Mouse (Mus musculus): ENCODE measurements at regions not wholly inside any gene's neighbourhood (a gene's known extent, or its start where the extent isn't known, plus 50 kb on each side); places are given as distances from the start of the nearest gene placed in this dataset.
"Not testable (repeated sequence)": the region's sequence is repeated elsewhere in the genome, so short reads cannot be mapped to it uniquely, and the experiment has no call there.

DNA sequence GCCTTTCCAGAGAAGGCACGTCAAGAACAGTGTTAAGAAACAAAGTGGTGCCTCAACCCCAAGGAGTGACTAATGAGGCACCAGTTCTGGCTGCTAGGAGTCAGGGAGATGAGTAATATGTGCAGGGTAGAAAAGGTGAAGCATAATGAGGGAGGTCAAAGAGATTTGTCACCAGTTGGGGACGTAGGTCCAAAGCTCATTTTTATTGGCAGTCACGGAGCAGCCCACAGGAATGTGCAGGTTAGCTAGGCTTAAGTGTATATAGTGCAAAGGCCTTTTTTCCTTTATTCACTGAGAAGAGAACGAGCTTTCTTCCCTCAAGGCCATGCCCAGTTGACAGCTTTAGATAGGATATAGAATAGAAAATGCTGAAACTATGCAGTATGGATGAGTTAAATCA is 261.8 kb downstream of the Rad51ap2 start:
- no peak overlapping the region for H3K27ac ChIP-seq
- no peaks in the 10 kb centered on the region for H3K9me3 ChIP-seq
- H3K27me3 ChIP-seq, result no peaks in the 10 kb centered on the region
- H3K4me3 ChIP-seq, result no peak overlapping the region
- no peaks in the 10 kb centered on the region for H3K4me1 ChIP-seq
- H3K4me2 ChIP-seq, result no peak overlapping the region
- ATAC-seq (ENCODE audit: borderline replicate concordance, extremely low read depth, low FRiP score, low TSS enrichment), result no peak
- no peak overlapping the region for H3K9ac ChIP-seq
- 58% methylated on average over 4 of the region's 4 CpGs for WGBS
- no peaks in the 10 kb centered on the region for H3K36me3 ChIP-seq

DNA sequence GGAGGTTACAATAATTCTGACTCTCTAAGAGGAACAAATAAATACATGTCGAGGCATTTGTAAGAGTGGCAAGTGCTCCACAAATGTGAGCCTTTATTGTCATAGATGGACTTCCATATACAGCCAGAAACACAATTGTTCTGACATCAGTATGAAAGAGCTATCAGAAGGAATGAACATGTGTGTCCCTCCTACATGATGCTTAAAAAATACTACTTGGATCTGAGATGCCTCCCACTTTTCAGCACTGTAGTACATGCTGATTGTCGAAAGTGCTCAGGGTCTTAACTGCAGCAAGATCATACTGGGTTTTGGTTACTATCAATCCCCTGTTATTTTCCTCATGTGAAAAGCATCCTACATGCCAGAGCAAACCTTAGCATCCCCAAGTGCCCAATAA is 295.6 kb downstream of the Rad51ap2 start:
- no peaks in the 10 kb centered on the region for H3K4me1 ChIP-seq
- no peaks in the 10 kb centered on the region for H3K27me3 ChIP-seq
- H3K4me3 ChIP-seq, result no peak overlapping the region
- no peaks in the 10 kb centered on the region for H3K36me3 ChIP-seq
- H3K9ac ChIP-seq, result no peak overlapping the region
- ATAC-seq (ENCODE audit: borderline replicate concordance, extremely low read depth, low FRiP score, low TSS enrichment), result no peak
- no peak overlapping the region for H3K27ac ChIP-seq
- WGBS, result 73% methylated on average over 2 of the region's 2 CpGs
- no peaks in the 10 kb centered on the region for H3K9me3 ChIP-seq
- no peak overlapping the region for H3K4me2 ChIP-seq

DNA sequence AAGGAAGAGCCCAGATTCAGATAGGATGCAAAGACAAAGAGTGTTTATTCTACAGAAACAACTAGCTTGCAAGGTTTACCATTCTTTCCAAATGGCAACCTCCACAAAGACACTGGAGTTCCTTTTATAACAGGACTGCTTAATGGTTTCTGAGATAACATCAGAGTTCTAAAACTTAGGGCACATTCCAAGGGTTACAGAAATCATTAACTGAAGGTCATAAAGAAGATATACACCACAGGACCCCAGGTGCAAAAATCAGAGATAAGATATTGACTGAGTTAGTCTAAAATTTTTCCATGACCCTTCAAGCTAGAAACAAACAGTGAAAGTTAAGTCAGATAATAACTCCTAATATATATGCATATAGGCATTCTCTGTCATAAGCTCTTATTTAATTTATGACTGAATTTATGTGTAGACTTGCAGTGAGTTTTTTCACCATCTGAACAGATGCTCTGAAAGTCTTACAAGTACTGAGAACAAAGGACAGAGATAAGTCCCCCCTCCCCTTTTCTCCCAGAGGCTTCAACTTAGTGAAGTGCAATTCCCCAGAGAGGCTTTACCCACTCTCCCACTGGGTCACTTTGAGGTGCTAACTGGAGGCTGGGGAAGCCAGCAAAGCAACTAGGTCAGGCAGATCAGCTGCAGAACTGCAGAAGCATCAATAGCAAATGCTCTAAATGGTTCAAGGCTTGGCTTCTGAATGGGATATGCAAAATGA is 298.5 kb downstream of the Rad51ap2 start:
- Histone ChIP-seq H3K9ac (no peak overlapping the region), H3K27me3 (no peaks in the 10 kb centered on the region), H3K4me2 (no peak overlapping the region), H3K4me1 (no peaks in the 10 kb centered on the region), H3K27ac (no peak overlapping the region), H3K9me3 (no peaks in the 10 kb centered on the region), H3K36me3 (no peaks in the 10 kb centered on the region), H3K4me3 (no peak overlapping the region)
- no peak for ATAC-seq (ENCODE audit: borderline replicate concordance, extremely low read depth, low FRiP score, low TSS enrichment)

DNA sequence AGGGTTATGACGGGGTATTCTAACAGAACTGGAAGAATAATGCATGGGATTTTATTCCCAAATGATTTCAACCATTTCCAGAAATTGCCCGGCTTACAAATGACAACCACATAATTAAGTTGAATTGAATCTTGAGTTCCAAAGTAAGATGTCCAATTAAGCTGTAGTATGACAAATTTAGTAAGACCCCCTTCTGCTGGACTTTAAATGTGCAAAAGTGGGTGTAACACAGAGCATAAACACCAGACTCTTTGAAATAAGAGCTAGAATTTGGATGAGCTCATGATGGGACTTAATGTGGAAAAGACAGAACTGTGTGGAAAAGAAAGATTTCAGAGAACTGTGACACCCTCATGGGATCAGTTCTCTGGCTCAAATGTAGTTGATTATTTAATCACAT is 346.4 kb downstream of the Rad51ap2 start:
- Histone ChIP-seq H3K27ac (no peak overlapping the region), H3K4me1 (no peaks in the 10 kb centered on the region), H3K4me3 (no peak overlapping the region), H3K9ac (no peak overlapping the region), H3K9me3 (no peaks in the 10 kb centered on the region), H3K4me2 (no peak overlapping the region), H3K36me3 (no peaks in the 10 kb centered on the region), H3K27me3 (no peaks in the 10 kb centered on the region)
- ATAC-seq (ENCODE audit: borderline replicate concordance, extremely low read depth, low FRiP score, low TSS enrichment), result no peak
- WGBS, result 70% methylated on average over 2 of the region's 2 CpGs

DNA sequence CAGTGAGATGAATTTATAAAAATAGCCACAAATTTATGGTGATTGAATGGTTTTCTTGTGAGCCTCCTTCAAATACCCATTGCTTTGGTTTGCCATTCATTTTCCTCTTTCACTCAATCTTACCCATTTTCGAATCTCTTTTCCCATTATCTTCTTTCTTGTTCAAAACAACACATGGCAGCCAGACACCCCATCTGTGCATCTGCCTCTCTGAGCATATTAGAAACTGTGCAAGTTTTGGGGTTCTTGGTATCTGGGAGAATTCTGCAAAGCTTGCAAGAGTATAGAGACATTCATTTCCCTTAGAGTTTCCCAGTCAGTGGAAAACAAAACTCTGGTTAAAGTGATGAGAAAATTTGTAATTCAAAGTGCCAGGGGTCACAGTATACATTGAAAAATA is 347.3 kb downstream of the Rad51ap2 start:
- H3K4me3 ChIP-seq, result no peak overlapping the region
- no peak for ATAC-seq (ENCODE audit: borderline replicate concordance, extremely low read depth, low FRiP score, low TSS enrichment)
- H3K4me1 ChIP-seq, result no peaks in the 10 kb centered on the region
- WGBS, result 68% methylated on average over 1 of the region's 1 CpGs
- H3K9me3 ChIP-seq, result no peaks in the 10 kb centered on the region
- no peak overlapping the region for H3K4me2 ChIP-seq
- H3K9ac ChIP-seq, result no peak overlapping the region
- H3K36me3 ChIP-seq, result no peaks in the 10 kb centered on the region
- H3K27ac ChIP-seq, result no peak overlapping the region
- H3K27me3 ChIP-seq, result no peaks in the 10 kb centered on the region

DNA sequence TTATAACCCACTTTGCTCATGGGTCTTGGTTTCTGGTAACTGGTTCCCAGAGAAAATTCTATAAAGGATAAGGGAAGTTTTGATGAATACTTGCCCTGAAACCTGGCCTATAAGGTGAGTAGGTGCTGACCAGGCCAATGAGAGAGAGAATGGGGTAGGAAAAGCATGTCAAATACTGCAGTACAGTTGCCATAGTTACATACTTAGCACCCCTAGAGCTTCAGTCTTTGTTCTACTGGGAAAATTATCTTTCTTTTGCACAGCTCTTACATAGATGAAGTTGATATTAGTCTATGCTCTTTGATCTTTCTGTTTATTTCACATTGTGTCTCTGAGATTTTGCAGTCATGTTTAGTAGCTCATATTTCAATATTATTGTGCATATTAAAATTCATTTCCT is 373.8 kb downstream of the Rad51ap2 start:
- Histone ChIP-seq H3K9me3 (no peaks in the 10 kb centered on the region), H3K4me3 (no peak overlapping the region), H3K27ac (no peak overlapping the region), H3K27me3 (no peaks in the 10 kb centered on the region), H3K4me1 (no peaks in the 10 kb centered on the region), H3K4me2 (no peak overlapping the region), H3K36me3 (no peaks in the 10 kb centered on the region), H3K9ac (no peak overlapping the region)
- ATAC-seq (ENCODE audit: borderline replicate concordance, extremely low read depth, low FRiP score, low TSS enrichment), result no peak

DNA sequence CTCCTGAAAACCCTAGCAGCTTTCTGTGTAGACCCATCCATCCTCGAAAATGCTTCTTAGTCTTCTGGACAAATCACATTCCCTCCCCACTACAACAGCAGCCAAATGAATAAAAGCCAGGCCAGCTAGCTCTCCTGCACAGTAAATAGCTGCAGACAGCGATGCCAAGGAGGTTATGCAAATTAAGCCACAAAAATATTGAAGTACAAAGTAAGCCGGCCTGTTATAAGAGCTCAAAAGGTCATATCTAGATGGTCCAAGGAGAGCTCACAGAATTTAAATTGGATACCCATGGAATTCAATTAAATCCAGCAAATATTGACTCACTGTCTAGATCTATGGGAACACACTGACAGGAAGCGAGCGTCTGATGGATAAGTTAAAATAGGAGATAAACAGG is 375.4 kb downstream of the Rad51ap2 start:
- WGBS, result 51% methylated on average over 5 of the region's 5 CpGs
- no peak overlapping the region for H3K4me2 ChIP-seq
- no peaks in the 10 kb centered on the region for H3K9me3 ChIP-seq
- no peaks in the 10 kb centered on the region for H3K4me1 ChIP-seq
- H3K27me3 ChIP-seq, result no peaks in the 10 kb centered on the region
- H3K27ac ChIP-seq, result no peak overlapping the region
- no peaks in the 10 kb centered on the region for H3K36me3 ChIP-seq
- no peak overlapping the region for H3K4me3 ChIP-seq
- ATAC-seq (ENCODE audit: borderline replicate concordance, extremely low read depth, low FRiP score, low TSS enrichment), result no peak
- H3K9ac ChIP-seq, result no peak overlapping the region

DNA sequence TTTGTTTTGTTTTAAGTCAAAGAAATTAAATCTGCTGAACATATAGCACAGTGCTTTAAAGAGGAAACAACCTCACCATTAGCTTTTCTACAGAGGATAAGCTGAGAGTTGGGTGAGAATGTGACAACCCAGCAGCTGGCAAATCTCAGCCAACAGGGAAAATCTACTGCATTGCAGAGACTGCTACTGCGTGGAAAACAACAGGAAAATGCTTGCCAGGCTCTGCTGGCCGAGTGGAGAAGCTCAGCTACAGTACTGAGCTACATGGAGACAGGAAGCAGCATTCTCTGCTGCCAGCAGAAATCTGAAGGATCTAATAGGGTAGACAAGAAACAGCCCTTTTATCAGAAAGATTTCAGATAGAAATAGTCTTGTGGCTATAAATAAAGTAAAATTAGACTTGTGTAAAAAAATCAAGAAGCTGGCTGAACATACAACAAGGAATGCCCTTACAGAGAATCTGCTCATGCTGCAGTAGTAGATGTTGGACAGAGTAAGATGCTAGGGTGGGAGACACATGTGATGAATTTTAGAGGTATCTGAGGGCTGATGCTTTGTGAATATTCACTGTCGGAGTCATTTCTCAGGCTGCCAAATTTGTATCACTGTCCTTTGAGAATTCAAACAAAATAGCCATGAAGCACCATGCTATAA is 382.1 kb downstream of the Rad51ap2 start:
- H3K9me3 ChIP-seq, result no peaks in the 10 kb centered on the region
- H3K4me2 ChIP-seq, result no peak overlapping the region
- H3K9ac ChIP-seq, result no peak overlapping the region
- WGBS, result 27% methylated on average over 3 of the region's 3 CpGs
- H3K4me1 ChIP-seq, result peaks cover 3% of the 10 kb centered on the region; the same call in 1 of the 2 replicates
- no peak overlapping the region for H3K27ac ChIP-seq
- peak; percentile 97 for ATAC-seq (ENCODE audit: borderline replicate concordance, extremely low read depth, low FRiP score, low TSS enrichment)
- H3K4me3 ChIP-seq, result no peak overlapping the region
- H3K36me3 ChIP-seq, result no peaks in the 10 kb centered on the region
- H3K27me3 ChIP-seq, result no peaks in the 10 kb centered on the region

DNA sequence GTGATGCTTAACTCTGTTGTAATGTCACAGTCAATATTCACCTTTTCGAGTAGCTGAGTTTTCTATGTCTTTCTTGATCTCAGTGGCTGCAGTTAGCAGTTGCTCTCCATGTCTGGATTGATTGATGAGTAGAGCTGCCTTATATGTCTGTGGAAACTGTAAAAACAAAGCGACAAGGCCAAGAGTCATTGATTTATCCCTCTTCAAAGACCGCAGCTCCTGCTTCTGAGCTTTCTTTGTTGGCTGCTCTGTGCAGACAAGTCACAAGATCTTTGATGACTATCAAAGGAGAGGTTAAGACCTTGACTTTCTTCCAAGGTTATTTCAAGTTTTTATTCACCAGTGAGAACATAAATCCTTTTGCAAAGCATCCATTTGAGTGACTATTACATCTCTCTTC is 395.2 kb downstream of the Rad51ap2 start:
- no peak overlapping the region for H3K4me2 ChIP-seq
- H3K4me1 ChIP-seq, result no peaks in the 10 kb centered on the region
- H3K36me3 ChIP-seq, result no peaks in the 10 kb centered on the region
- H3K4me3 ChIP-seq, result no peak overlapping the region
- no peak overlapping the region for H3K27ac ChIP-seq
- no peak for ATAC-seq (ENCODE audit: borderline replicate concordance, extremely low read depth, low FRiP score, low TSS enrichment)
- WGBS, result 20% methylated on average over 3 of the region's 3 CpGs
- no peaks in the 10 kb centered on the region for H3K27me3 ChIP-seq
- no peaks in the 10 kb centered on the region for H3K9me3 ChIP-seq
- H3K9ac ChIP-seq, result no peak overlapping the region

DNA sequence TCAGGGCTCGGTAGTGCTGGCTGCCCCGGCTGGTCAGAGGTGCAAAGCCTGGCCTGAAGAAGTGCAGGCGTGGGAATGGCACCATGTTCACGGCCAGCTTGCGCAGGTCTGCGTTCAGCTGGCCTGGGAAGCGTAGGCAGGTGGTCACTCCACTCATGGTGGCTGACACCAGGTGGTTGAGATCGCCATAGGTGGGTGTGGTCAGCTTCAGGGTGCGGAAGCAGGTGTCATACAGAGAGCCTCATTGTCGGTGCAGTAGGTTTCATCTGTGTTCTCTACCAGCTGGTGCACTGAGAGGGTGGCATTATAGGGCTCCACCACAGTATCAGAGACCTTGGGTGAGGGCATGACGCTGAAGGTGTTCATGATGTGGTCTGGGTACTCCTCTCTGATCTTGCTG is 380.1 kb upstream of the Fam49a start:
- not testable (repeated sequence) for H3K36me3 ChIP-seq; H3K9me3 ChIP-seq; H3K27me3 ChIP-seq; H3K4me2 ChIP-seq; H3K4me1 ChIP-seq; ATAC-seq (ENCODE audit: borderline replicate concordance, extremely low read depth, low FRiP score, low TSS enrichment); H3K9ac ChIP-seq; H3K4me3 ChIP-seq; H3K27ac ChIP-seq
- 92% methylated on average over 11 of the region's 11 CpGs for WGBS

DNA sequence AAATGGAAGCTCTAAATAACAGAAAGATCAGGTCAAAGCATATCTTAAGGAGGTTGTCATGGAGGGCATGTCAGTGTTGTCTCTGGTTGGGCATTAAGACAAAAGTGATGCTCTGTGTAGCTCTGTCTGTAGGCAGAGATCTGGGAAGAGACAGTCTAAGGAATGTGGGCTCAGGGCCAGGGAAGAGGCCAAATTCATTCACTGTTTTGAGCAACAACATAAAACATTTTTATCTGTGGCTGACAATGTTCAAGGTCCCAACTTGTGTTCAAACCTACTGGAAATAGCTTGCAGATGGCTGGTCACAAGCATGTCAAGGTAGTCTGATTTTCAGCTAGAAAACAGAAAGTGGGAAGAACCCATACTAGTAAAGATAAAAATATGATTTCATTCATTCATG is 374.6 kb upstream of the Fam49a start:
- no peak overlapping the region for H3K4me2 ChIP-seq
- no peaks in the 10 kb centered on the region for H3K27me3 ChIP-seq
- H3K9ac ChIP-seq, result no peak overlapping the region
- no peak overlapping the region for H3K4me3 ChIP-seq
- H3K4me1 ChIP-seq, result no peaks in the 10 kb centered on the region
- no peak for ATAC-seq (ENCODE audit: borderline replicate concordance, extremely low read depth, low FRiP score, low TSS enrichment)
- no peaks in the 10 kb centered on the region for H3K36me3 ChIP-seq
- no peak overlapping the region for H3K27ac ChIP-seq
- no peaks in the 10 kb centered on the region for H3K9me3 ChIP-seq

DNA sequence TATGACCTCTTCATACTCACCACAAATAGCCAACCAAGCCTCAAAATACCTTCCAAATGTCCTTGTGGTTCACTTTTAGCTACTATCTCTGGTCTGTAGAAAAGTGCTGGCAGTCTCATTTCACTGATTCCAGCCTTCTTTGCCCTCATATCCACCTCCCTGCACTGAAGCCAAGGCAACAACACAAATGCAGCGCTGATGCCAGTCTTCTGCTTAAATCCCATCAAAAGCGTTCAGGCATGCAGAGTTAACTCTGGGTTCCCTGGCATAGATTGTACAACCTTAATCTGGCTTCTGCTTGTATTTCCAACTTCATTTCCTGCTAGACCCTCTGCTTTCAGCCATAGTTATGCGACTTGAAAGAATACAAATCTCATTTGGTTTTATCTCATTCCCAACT is 362.9 kb upstream of the Fam49a start:
- WGBS, result 83% methylated on average over 3 of the region's 3 CpGs

DNA sequence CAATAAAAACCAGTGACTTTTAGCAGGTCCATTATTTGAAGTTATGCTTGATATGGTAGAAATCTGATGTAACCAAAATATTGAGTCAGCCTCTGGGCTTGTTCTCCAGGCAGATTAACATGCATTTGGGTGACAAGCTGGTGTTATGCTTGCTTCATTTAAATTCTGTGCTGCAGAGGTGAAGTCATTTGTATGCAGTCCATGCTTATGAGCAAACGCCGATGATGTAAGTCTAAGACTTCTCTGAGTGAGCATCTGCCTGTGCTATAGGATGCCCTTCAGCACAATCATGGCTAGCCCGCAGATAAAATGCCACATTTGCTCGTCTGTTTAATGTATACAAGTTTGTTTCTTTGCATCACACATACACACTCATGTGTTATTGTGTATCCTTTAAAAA is 355.4 kb upstream of the Fam49a start:
- no peak overlapping the region for H3K27ac ChIP-seq
- no peaks in the 10 kb centered on the region for H3K36me3 ChIP-seq
- no peaks in the 10 kb centered on the region for H3K4me1 ChIP-seq
- WGBS, result 84% methylated on average over 4 of the region's 4 CpGs
- H3K4me2 ChIP-seq, result no peak overlapping the region
- no peak overlapping the region for H3K9ac ChIP-seq
- no peaks in the 10 kb centered on the region for H3K27me3 ChIP-seq
- no peak overlapping the region for H3K4me3 ChIP-seq
- H3K9me3 ChIP-seq, result no peaks in the 10 kb centered on the region
- no peak for ATAC-seq (ENCODE audit: borderline replicate concordance, extremely low read depth, low FRiP score, low TSS enrichment)

More for the DNA sequence above, 362.9 kb upstream of the Fam49a start:
- no peaks in the 10 kb centered on the region for H3K27me3 ChIP-seq
- H3K9ac ChIP-seq, result no peak overlapping the region
- no peak overlapping the region for H3K27ac ChIP-seq
- ATAC-seq (ENCODE audit: borderline replicate concordance, extremely low read depth, low FRiP score, low TSS enrichment), result no peak
- H3K4me2 ChIP-seq, result no peak overlapping the region
- no peak overlapping the region for H3K4me3 ChIP-seq
- H3K9me3 ChIP-seq, result no peaks in the 10 kb centered on the region
- no peaks in the 10 kb centered on the region for H3K4me1 ChIP-seq
- H3K36me3 ChIP-seq, result no peaks in the 10 kb centered on the region
